Mouse (Mus musculus) liver, embryonic 13.5 days (tissue): Measurements from ENCODE around the gene Ppp5c. TPM values are rescaled to one million over a fixed set of nuclear protein-coding genes. Genes with fewer than 3 reads are reported as not detected.

Experiments used
- ATAC-seq: fragments of 200-750 bp; cut with Nextera tagmentation; 2 replicates; pipeline ENCODE4 v1.8.0; 2017; ENCODE audit warnings: low read depth, mild to moderate bottlenecking, moderate number of reproducible peaks, moderate library complexity
- DNase-seq: peaks from one replicate; pipeline ENCODE4 v3.0.0; 2022
- H3K27ac ChIP-seq: fragments of 300-500 bp; sonication (generic); 2 replicates; pipeline ENCODE4 v1.5.1; 2015; ENCODE audit warnings: moderate library complexity, mild to moderate bottlenecking, inconsistent platforms
- H3K27me3 ChIP-seq: fragments of 300-500 bp; sonication (generic); 2 replicates; pipeline ENCODE4 v1.6.1; 2015; ENCODE audit warnings: mild to moderate bottlenecking, inconsistent platforms
- H3K36me3 ChIP-seq: fragments of 300-500 bp; sonication (generic); 2 replicates; pipeline ENCODE4 v1.6.1; 2015; ENCODE audit warnings: mild to moderate bottlenecking, inconsistent platforms
- H3K4me1 ChIP-seq: fragments of 300-500 bp; sonication (generic); replicated peaks from 2 replicates; pipeline ENCODE4 v1.6.1; 2015; ENCODE audit warnings: inconsistent platforms
- H3K4me2 ChIP-seq: fragments of 300-500 bp; sonication (generic); 2 replicates; pipeline ENCODE4 v1.6.1; 2015; ENCODE audit warnings: inconsistent platforms, mild to moderate bottlenecking, moderate library complexity
- H3K4me3 ChIP-seq: fragments of 300-500 bp; sonication (generic); replicated peaks from 2 replicates; pipeline ENCODE4 v1.5.1; 2015; ENCODE audit warnings: mild to moderate bottlenecking, inconsistent platforms
- H3K9ac ChIP-seq: fragments of 300-500 bp; sonication (generic); 2 replicates; pipeline ENCODE4 v1.6.1; 2015; ENCODE audit warnings: mild to moderate bottlenecking, inconsistent platforms
- H3K9me3 ChIP-seq: fragments of 300-500 bp; sonication (generic); replicated peaks from 2 replicates; pipeline ENCODE4 v1.6.1; 2016; ENCODE audit warnings: inconsistent platforms
- WGBS: fragments of 180-500 bp; shearing (Covaris S2); methylation state at CpG from one replicate; pipeline ENCODE4 v1.1.7; 2015; ENCODE audit not compliant: insufficient replicate concordance; 5-methylcytosine and 5-hydroxymethylcytosine counted together
- polyA plus RNA-seq: library from polyadenylated mRNA; unstranded; fragments of >200 nt; fragmentation: Nextera tagmentation; extraction: Ambion mirVana; gene quantifications from 2 replicates; pipeline ENCODE4 v1.2.1, GENCODE M21; 2015

Gene Ppp5c
- polyA plus RNA-seq, 1 experiment from 2014 or later: 54.0 TPM

GRCm38 (mm10) chr7:17060031-17060781 lies 32.5 kb upstream of the Ppp5c start:
- peak overlapping the region; percentile 73 for H3K9ac ChIP-seq
- no peaks in the 10 kb centered on the region for H3K36me3 ChIP-seq
- H3K9me3 ChIP-seq: no peaks in the 10 kb centered on the region
- H3K27ac ChIP-seq: peak overlapping the region; percentile 100
- peaks cover 80% of the 10 kb centered on the region for H3K4me1 ChIP-seq
- WGBS: 33% methylated on average over 9 of the region's 9 CpGs
- peak overlapping the region; percentile 49 for H3K4me2 ChIP-seq
- peak overlapping the region; percentile 12; the same call in 1 of the 2 replicates for H3K4me3 ChIP-seq
- DNase-seq (peak; percentile 48), ATAC-seq (peak; percentile 46)
- peaks cover 26% of the 10 kb centered on the region for H3K27me3 ChIP-seq

GRCm38 (mm10) chr7:17059463-17059844 lies 31.7 kb upstream of the Ppp5c start:
- H3K4me3 ChIP-seq: no peak overlapping the region
- H3K4me2 ChIP-seq: peak overlapping the region; percentile 49
- peak overlapping the region; percentile 73 for H3K9ac ChIP-seq
- DNase-seq: no peak
- ATAC-seq: no peak
- H3K27me3 ChIP-seq: peaks cover 26% of the 10 kb centered on the region
- no peaks in the 10 kb centered on the region for H3K9me3 ChIP-seq
- 65% methylated on average over 3 of the region's 3 CpGs for WGBS
- peaks cover 87% of the 10 kb centered on the region for H3K4me1 ChIP-seq
- peaks cover 5% of the 10 kb centered on the region for H3K36me3 ChIP-seq
- H3K27ac ChIP-seq: peak overlapping the region; percentile 100

GRCm38 (mm10) chr7:17058816-17059462 lies 31.2 kb upstream of the Ppp5c start:
- Histone ChIP-seq H3K9ac (peak overlapping the region; percentile 73), H3K4me1 (peaks cover 92% of the 10 kb centered on the region), H3K4me2 (peak overlapping the region; percentile 64), H3K4me3 (peak overlapping the region; percentile 25), H3K9me3 (peaks cover under 1% of the 10 kb centered on the region; the same call in 1 of the 2 replicates), H3K27ac (peak overlapping the region; percentile 100), H3K36me3 (peaks cover 9% of the 10 kb centered on the region), H3K27me3 (peaks cover 26% of the 10 kb centered on the region)
- ATAC-seq (no peak), DNase-seq (no peak)
- 47% methylated on average over 8 of the region's 8 CpGs for WGBS

GRCm38 (mm10) chr7:17058071-17058689 lies 30.5 kb upstream of the Ppp5c start:
- peaks cover 4% of the 10 kb centered on the region; the same call in 1 of the 2 replicates for H3K9me3 ChIP-seq
- ATAC-seq: peak; percentile 60
- peak overlapping the region; percentile 73 for H3K9ac ChIP-seq
- peaks cover 22% of the 10 kb centered on the region for H3K27me3 ChIP-seq
- H3K27ac ChIP-seq: peak overlapping the region; percentile 100
- peak overlapping the region; percentile 25 for H3K4me3 ChIP-seq
- H3K4me1 ChIP-seq: peaks cover 91% of the 10 kb centered on the region
- WGBS: 4% methylated on average over 16 of the region's 16 CpGs
- peak; percentile 68 for DNase-seq
- peak overlapping the region; percentile 64 for H3K4me2 ChIP-seq
- peaks cover 17% of the 10 kb centered on the region for H3K36me3 ChIP-seq

GRCm38 (mm10) chr7:17056601-17057523 lies 29.1 kb upstream of the Ppp5c start:
- H3K27me3 ChIP-seq: peaks cover 8% of the 10 kb centered on the region
- H3K36me3 ChIP-seq: peaks cover 20% of the 10 kb centered on the region
- H3K27ac ChIP-seq: peak overlapping the region; percentile 100
- peaks cover 78% of the 10 kb centered on the region for H3K4me1 ChIP-seq
- H3K9ac ChIP-seq: peak overlapping the region; percentile 89
- peak; percentile 79 for DNase-seq
- peak overlapping the region; percentile 73 for H3K4me3 ChIP-seq
- H3K9me3 ChIP-seq: peaks cover 4% of the 10 kb centered on the region; the same call in 1 of the 2 replicates
- peak; percentile 77 for ATAC-seq
- peak overlapping the region; percentile 96 for H3K4me2 ChIP-seq
- WGBS: 8% methylated on average over 14 of the region's 14 CpGs

- Histone ChIP-seq H3K9me3 (peaks cover 4% of the 10 kb centered on the region; the same call in 1 of the 2 replicates), H3K4me2 (peak overlapping the region; percentile 96), H3K4me1 (peaks cover 76% of the 10 kb centered on the region), H3K4me3 (peak overlapping the region; percentile 73), H3K27ac (peak overlapping the region; percentile 100), H3K27me3 (peaks cover 1% of the 10 kb centered on the region; the same call in 1 of the 2 replicates), H3K36me3 (peaks cover 23% of the 10 kb centered on the region), H3K9ac (peak overlapping the region; percentile 89)
- peak; percentile 83 for ATAC-seq
- under 1% methylated on average over 42 of the region's 42 CpGs for WGBS
- peak; percentile 96 for DNase-seq
Observed at GRCm38 (mm10) chr7:17056081-17056581, 28.4 kb upstream of the Ppp5c start.

- WGBS: 81% methylated on average over 4 of the region's 4 CpGs
- no peak for DNase-seq
- peaks cover 75% of the 10 kb centered on the region for H3K4me1 ChIP-seq
Observed at GRCm38 (mm10) chr7:17055287-17055946, 27.7 kb upstream of the Ppp5c start.

GRCm38 (mm10) chr7:17054325-17054989 lies 26.7 kb upstream of the Ppp5c start:
- 86% methylated on average over 15 of the region's 16 CpGs for WGBS
- Histone ChIP-seq H3K36me3 (peaks cover 36% of the 10 kb centered on the region), H3K4me2 (no peak overlapping the region), H3K9me3 (peaks cover 4% of the 10 kb centered on the region; the same call in 1 of the 2 replicates), H3K9ac (no peak overlapping the region), H3K27me3 (no peaks in the 10 kb centered on the region), H3K4me3 (no peak overlapping the region), H3K4me1 (peaks cover 70% of the 10 kb centered on the region), H3K27ac (no peak overlapping the region; the same call in 1 of the 2 replicates)
- no peak for ATAC-seq
- DNase-seq: no peak

More at GRCm38 (mm10) chr7:17055287-17055946, 27.7 kb upstream of the Ppp5c start:
- Histone ChIP-seq H3K4me3 (peak overlapping the region; percentile 73), H3K4me2 (peak overlapping the region; percentile 96), H3K9ac (peak overlapping the region; percentile 59; the same call in 1 of the 2 replicates), H3K27me3 (no peaks in the 10 kb centered on the region), H3K36me3 (peaks cover 28% of the 10 kb centered on the region), H3K9me3 (peaks cover 4% of the 10 kb centered on the region; the same call in 1 of the 2 replicates), H3K27ac (peak overlapping the region; percentile 100; the same call in 1 of the 2 replicates)
- ATAC-seq: no peak

- peaks cover 61% of the 10 kb centered on the region for H3K36me3 ChIP-seq
- no peak overlapping the region for H3K4me2 ChIP-seq
- ATAC-seq (no peak; the same call in 1 of the 2 replicates), DNase-seq (no peak)
- H3K9ac ChIP-seq: no peak overlapping the region
- H3K27ac ChIP-seq: 0 out of 2 replicates have a peak overlapping the region, but pooled peaks have one; percentile 23
- 22% methylated on average over 15 of the region's 17 CpGs for WGBS
- no peak overlapping the region for H3K4me3 ChIP-seq
- H3K9me3 ChIP-seq: peaks cover 4% of the 10 kb centered on the region; the same call in 1 of the 2 replicates
- no peaks in the 10 kb centered on the region for H3K27me3 ChIP-seq
- H3K4me1 ChIP-seq: peaks cover 37% of the 10 kb centered on the region
Observed at GRCm38 (mm10) chr7:17050933-17051594, 23.3 kb upstream of the Ppp5c start.
